Mouse (Mus musculus) 416B (cell line): Measurements from ENCODE around the gene Pnp.
"Not testable (repeated sequence)": the region's sequence is repeated elsewhere in the genome, so short reads cannot be mapped to it uniquely, and the experiment has no call there.

Source experiments
- DNase-seq: peaks from one replicate; pipeline ENCODE4 v3.0.0; 2011; ENCODE audit warnings: low read depth

Pnp gene

DNA sequence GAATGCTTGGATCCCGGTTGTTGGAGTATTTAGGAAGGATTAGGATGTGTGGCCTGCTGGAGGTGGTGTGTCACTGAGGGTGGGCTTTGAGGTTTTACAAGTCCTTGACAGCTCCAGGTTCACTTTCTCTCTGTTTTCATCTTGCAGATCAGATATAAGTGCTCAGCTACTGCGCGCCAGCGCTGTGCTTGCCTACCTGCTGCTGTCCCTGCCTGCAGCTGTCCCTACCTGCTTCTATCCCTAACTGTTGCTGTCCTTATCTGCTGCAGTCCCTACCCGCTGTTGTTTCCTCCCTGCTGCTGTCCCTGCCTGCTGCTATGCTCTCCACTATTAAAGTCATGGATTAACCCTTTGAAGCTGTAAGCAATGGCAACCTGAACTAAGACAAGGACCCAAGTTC is 44.1 kb downstream of the Pnp start:
- DNase-seq, result no peak

DNA sequence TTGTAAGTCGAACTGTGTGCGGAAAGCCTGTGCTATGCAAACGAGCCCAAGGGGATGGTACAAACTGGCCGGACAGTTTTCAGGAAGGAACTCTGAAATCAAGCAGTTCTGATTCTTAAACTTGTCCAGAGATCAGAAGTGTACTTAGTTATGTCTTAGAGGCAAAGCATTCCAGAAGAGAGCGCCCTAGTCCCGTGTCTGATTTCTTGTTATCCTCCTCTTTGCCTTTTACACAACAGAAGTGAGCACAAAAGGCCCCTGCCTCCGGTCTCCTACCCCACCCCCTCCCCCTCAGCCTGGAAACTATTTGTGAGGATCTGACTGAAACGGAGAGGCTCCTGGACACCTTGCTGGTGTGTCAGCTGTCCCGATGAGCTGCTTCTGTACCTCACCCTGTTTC is 45.8 kb downstream of the Pnp start:
- DNase-seq, result no peak

DNA sequence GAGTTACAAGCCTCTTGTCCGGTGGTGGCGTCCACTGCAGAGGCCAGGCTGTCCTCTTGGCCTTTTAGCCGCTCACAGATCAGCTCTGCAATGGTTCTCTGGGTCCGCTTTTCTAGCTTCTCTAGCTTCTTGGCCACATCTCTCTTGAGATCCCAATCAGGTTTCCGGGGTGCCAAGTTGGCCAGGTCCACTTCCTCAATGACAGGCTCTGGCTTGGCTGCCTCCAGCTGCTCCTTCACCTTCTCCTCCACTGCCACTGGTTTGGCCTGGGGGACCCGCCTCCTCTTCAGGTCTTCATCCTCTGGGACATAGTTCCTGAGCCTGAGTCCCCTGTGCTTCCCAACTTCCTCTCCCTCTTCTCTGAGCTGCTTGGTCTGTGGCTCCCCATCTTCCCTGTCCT is 47.6 kb downstream of the Pnp start:
- DNase-seq, result not testable (repeated sequence)

DNA sequence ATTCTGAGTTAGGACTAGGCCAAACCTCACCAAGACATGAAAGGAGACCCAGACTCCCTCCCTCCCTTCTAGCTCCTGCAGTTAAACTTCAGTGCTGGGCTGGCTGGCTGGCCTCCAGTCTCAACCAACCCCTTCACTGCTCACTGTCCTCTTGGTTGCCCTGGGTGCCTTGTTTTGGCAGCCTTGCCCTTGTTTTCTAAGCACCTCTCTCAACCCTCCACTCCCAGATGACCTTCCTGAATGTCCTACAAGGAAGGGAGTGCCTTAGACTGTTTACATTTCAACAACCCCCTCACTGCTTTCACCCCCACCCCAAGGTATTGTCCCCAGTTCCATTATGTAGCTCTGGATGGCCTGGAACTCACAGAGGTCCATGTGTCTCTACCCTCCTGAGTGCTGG is 48.7 kb downstream of the Pnp start:
- no peak for DNase-seq

DNA sequence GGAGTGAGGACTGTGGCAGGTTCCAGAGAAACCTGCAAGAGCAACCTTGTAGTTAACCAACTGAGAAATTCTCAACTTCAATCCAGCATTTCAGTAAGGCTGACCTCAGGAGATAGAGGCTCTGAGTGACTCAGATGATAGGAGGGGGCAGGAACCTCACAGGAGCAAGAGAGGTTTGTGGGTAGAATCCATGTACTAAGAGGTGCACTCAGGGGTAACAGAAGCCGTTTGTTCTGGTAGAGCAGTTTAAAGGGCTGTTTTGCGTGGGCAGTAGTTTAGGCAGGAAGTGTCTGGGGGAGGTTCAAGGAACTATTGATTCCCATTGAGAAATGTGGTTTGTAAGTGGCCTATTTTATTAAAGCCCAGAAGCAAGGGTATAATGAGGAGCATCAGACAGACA is 50.3 kb downstream of the Pnp start:
- DNase-seq, result peak; percentile 67

DNA sequence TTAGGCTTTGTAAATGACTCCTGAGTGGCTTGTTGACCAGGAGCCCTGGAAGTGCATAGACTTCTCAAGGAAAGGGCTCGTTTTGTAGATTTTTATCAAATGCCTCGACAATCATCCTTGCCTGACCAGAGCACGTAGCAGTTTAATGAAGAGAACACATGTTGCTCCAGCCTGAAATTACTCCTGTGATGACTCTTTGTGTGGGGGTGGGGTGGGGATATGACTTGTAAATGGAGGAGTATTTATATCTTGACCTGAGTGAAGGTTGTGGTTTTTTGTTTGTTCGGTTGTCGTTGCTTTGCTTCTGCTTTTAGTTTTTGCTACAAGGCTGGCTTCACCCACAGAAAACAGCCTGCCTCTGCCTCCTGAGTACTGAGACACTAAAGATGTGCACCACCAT is 51.0 kb downstream of the Pnp start:
- DNase-seq, result peak; percentile 50

DNA sequence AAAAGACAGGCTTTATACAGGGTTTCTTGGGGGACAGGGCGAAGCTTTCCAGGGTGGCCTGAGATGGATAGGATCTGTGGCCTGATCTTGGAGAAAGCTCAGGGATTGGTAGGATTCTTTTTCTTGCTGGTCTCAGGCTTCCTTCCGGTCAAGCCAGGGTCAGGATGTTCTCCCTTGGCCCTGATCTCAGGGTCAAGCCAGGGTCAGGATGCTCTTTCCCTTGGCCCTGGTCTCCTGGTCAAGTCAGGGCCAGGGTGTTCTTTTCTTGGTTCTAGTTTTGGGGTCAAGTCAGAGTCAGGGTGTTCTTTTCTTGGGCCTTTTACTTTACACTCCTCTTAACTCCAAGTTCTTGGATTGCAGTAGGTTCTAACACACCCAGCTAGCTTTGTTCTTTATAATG is 56.8 kb downstream of the Pnp start:
- no peak for DNase-seq

DNA sequence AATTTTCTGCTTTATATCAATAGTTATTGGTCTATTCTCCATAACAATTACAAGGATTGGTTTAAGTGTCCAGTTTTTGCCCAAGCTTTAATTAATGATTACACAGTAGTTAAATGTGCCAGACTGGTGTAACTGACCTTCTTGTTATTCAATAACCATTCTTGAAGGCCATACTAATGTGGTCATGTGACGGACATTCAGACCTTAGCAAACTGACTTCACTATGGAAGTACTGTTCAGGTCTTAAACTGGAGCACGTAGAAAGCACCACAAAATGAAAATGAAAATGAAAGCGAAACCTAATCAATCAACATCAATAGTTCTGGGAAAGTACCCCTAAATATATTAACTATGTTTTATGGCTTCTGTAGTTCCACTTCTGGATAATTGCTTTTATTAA is 60.2 kb downstream of the Pnp start:
- DNase-seq, result no peak

DNA sequence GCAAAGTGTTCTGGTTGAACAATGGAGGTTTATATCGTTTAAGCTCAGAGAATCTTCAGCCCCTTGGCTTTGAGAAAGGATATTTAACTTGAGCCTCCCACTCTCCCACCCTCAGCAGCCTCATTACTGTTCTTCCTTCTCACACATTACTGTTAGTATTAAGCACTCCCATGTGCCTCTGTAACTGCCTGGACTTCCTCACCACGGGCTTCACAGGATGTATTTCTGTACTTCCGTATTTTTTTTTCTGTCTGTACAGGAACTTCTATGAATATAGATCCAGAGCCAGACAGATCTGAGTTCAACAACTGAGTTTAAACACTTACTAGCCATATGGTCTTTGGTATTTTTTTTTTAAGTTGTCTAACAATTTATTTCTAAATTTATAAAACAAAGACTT is 66.2 kb downstream of the Pnp start:
- no peak for DNase-seq

DNA sequence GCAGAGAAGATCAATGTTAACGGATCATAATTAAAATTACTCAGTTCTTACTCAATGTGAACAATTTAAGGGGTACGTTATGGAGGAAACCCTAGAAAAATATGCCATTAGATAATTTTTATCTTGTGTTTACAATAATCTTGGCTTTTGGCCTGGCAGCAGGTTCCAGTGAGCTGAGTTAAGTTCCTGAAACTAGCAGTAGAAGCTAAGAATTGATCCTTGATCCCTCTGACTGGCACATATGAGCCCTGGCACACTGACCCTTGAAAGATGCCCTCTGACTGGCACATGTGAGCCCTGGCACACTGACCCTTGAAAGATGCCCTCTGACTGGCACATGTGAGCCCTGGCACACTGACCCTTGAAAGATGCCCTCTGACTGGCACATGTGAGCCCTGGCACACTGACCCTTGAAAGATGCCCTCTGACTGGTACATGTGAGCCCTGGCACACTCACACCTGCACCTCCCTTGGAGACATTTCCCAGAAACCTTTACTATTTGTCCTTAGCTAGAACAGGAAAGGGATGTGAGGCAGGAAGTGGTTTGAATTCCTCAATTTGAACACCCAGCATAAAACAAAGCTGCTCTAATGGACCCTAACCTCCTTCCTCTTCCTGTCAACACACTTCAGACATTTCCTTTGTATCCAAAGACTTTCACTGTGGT is 67.3 kb downstream of the Pnp start:
- peak; percentile 66 for DNase-seq

DNA sequence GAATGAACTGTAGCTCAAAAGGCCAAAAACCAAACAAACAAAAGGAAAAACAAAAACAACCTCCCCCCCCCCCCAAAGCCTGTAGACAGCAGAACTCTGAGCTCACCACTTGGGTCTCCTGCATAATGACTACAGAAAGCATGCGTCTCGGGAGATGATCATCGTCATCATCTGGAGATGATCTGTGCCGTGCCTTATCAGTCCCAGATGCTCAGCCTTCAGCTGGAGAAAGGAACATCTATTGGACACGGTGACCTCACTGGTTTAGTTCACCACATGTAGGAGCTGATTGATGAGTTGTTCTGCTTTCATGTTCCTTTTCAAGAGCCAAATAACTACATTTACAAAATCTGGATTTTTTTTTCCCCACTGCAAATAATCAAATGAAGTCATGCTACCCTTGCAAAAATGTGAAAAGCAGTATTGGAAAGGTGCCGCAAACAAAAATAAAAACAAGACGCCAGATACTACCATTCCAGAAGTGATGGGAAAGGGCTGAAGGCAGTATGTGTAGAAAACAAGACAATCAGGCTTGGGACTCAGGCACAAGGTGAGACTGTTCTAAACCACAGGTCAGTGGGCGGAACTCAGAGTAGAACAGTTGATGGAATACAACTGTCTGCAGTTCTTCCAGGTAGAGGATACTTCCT is 76.4 kb downstream of the Pnp start, which contains the start of gene Rnase10:
Gene Rnase10, plus strand, starts transcription at position 600 of the 650 bp plus-strand sequence.
- DNase-seq, result no peak

DNA sequence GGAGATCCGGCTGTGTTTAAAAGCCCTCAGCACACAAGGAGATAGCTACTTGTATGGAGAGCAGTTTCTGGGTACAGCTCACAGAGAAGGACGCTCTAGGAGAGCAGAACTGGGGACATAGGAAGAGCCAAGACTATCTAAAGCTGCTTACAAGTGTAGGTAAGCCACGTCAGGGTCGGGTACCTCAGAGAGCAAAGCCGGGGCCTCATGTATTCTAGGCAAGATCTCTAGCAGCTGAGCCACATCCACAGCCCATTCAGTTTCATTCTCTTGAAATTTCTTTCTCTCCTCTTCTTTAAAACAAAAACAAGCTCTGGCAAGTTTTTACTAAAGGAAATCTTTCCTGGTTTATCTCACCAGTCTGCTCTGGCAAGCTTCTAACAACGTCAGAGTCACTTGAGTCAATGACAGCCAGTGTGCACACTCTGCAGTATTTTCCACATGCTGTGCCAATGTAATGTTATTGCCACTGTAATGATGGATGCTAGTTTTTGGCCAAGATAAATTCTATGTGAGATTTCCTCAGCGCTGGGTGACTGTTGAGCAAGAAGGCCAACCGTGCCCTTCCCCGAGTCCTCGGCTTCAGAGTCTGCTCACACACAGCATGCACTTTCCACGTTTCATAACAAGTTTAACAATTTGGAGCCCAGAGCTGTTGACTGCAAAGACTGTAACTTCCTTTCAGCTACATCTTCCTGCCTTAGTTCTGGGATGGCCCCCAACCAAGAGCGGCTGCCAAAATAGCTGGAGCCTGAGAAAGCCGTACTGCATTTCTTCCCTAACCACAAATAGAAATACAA is 77.2 kb downstream of the Pnp start:
- DNase-seq, result no peak

DNA sequence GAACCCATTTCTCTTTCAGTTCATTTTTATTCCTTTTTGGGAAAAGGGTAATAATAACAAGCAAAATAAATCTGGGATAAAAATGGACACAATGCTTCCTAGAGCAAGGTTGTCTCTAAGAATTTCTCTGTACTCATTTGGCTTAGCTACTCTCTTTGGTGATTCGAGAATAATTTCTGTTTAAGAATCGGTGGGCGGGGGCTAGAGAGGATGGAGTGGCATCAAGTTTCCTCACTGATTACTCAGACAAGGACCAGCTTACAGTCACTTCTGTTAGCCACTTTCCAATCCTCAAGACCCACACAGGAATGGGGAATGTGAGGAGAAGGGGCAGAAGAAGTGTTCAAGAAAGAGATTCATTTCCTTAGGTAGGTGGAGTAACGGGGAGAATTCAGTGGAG is 77.9 kb downstream of the Pnp start:
- DNase-seq, result no peak

DNA sequence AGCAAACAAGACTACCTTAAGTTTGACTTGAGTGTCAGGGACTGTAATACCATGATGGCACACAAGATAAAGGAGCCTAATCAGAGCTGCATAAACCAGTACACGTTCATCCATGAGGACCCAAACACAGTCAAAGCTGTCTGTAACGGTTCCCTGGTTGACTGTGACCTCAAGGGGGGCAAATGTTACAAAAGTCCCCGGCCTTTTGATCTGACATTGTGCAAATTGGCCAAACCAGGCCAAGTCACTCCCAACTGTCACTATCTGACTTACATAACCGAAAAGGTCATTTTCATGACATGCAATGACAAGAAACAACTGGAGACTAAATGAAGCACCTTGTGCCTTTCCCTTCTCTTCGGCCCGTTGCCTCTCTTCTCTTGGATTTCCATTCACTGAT is 78.7 kb downstream of the Pnp start:
- DNase-seq, result no peak

DNA sequence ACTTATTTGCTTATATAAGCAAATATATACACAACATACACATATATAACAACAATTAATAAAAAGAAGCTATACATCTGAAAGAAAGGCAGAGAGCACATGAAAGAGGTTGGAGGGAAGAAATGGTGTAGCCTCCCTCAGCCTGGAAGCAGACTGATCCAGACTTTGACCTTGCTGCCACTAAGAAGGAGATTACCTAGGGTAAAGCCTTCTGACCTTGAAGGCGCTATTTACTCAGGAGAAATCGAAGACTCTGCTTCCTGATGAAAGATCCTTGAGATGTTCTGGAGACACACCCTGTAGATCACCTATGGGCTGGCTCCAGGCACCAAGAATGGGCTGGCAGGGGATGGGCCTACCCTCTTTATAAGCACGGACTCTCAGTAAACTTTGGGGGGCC is 83.8 kb downstream of the Pnp start:
- not testable (repeated sequence) for DNase-seq
